Mouse (Mus musculus): ENCODE results near the gene Mdga1. TPM values are rescaled to one million over a fixed set of nuclear protein-coding genes. Genes with fewer than 3 reads are reported as not detected.

Gene Mdga1
- polyA plus RNA-seq (2012; rRNA removed), result 4.0 and 5.6 TPM in 2 replicates

GRCm38 (mm10) chr17:29970037-29970555 lies at the start of gene Mdga1:
TSS of gene Mdga1 (minus strand) at chr17:29970087.
- no peak for DNase-seq (ENCODE audit: low spot score)

GRCm38 (mm10) chr17:30018927-30019610 lies 49.2 kb upstream of the Mdga1 start:
- no peak for DNase-seq (ENCODE audit: low spot score)

GRCm38 (mm10) chr17:30014660-30015059 lies 44.8 kb upstream of the Mdga1 start:
- DNase-seq (ENCODE audit: low spot score), result no peak

GRCm38 (mm10) chr17:30008392-30008791 lies 38.5 kb upstream of the Mdga1 start:
- no peak for DNase-seq (ENCODE audit: low spot score)

- DNase-seq (ENCODE audit: low spot score), result no peak
These were observed 38.0 kb upstream of the Mdga1 start for GRCm38 (mm10) chr17:30007883-30008282.

GRCm38 (mm10) chr17:30006877-30007276 lies 37.0 kb upstream of the Mdga1 start:
- no peak for DNase-seq (ENCODE audit: low spot score)

GRCm38 (mm10) chr17:30005451-30005941 lies 35.6 kb upstream of the Mdga1 start:
- peak; percentile 40 for DNase-seq (ENCODE audit: low spot score)

- no peak for DNase-seq (ENCODE audit: low spot score)
These were observed 35.2 kb upstream of the Mdga1 start for GRCm38 (mm10) chr17:30005103-30005443.

GRCm38 (mm10) chr17:30004203-30005102 lies 34.6 kb upstream of the Mdga1 start, which contains the start of gene Zfand3:
TSS of gene Zfand3 (plus strand) at chr17:30004733.
- DNase-seq (ENCODE audit: low spot score), result peak; percentile 97

- no peak for DNase-seq (ENCODE audit: low spot score)
These were observed 28.8 kb upstream of the Mdga1 start for GRCm38 (mm10) chr17:29998566-29999295.

- DNase-seq (ENCODE audit: low spot score), result no peak
These were observed 27.8 kb upstream of the Mdga1 start for GRCm38 (mm10) chr17:29997726-29998125.

- DNase-seq (ENCODE audit: low spot score), result no peak
These were observed 26.1 kb upstream of the Mdga1 start for GRCm38 (mm10) chr17:29995986-29996385.

- DNase-seq (ENCODE audit: low spot score), result no peak
These were observed 24.6 kb upstream of the Mdga1 start for GRCm38 (mm10) chr17:29994459-29994858.

GRCm38 (mm10) chr17:29994011-29994410 lies 24.1 kb upstream of the Mdga1 start:
- DNase-seq (ENCODE audit: low spot score), result no peak

GRCm38 (mm10) chr17:29993488-29993887 lies 23.6 kb upstream of the Mdga1 start:
- DNase-seq (ENCODE audit: low spot score), result no peak

GRCm38 (mm10) chr17:29990845-29991244 lies 21.0 kb upstream of the Mdga1 start:
- DNase-seq (ENCODE audit: low spot score), result no peak

GRCm38 (mm10) chr17:29990136-29990535 lies 20.2 kb upstream of the Mdga1 start:
- no peak for DNase-seq (ENCODE audit: low spot score)

GRCm38 (mm10) chr17:29989653-29990052 lies 19.8 kb upstream of the Mdga1 start:
- DNase-seq (ENCODE audit: low spot score), result no peak

GRCm38 (mm10) chr17:29988141-29988540 lies 18.3 kb upstream of the Mdga1 start:
- DNase-seq (ENCODE audit: low spot score), result no peak

- no peak for DNase-seq (ENCODE audit: low spot score)
These were observed 15.6 kb upstream of the Mdga1 start for GRCm38 (mm10) chr17:29985534-29985933.

- DNase-seq (ENCODE audit: low spot score), result no peak
These were observed 15.0 kb upstream of the Mdga1 start for GRCm38 (mm10) chr17:29984931-29985330.

GRCm38 (mm10) chr17:29983190-29983589 lies 13.3 kb upstream of the Mdga1 start:
- no peak for DNase-seq (ENCODE audit: low spot score)
